Mouse (Mus musculus): ENCODE measurements around the gene Zfand2b.

GRCm38 (mm10) chr1:75218227-75219001 lies 50.0 kb downstream of the Zfand2b start:
- TF ChIP-seq POLR2A (IDR thresholded peaks at IDR 0.05; ENCODE audit: insufficient read length, low read depth) (peak; percentile 16), MYOG (IDR thresholded peaks at IDR 0.05; ENCODE audit: control insufficient read depth in 1 of 3, insufficient read depth in 1 of 3, insufficient read length in 2 of 3, low read depth in 2 of 3) (peak; percentile 6 to 86 (median 74)), USF1 (IDR thresholded peaks at IDR 0.05; ENCODE audit: low read depth) (peak; percentile 25), TCF12 (IDR thresholded peaks at IDR 0.05; ENCODE audit: insufficient read depth, poor library complexity, severe bottlenecking) (peak; percentile 69), REST (IDR thresholded peaks at IDR 0.05; ENCODE audit: insufficient read depth, insufficient read length) (no peak), E2F4 (IDR thresholded peaks at IDR 0.05; ENCODE audit: insufficient read depth) (no peak), POLR2AphosphoS2 (IDR thresholded peaks at IDR 0.05; ENCODE audit: insufficient read length, low read depth) (peak; percentile 16), MAX (IDR thresholded peaks at IDR 0.05; ENCODE audit: low read depth) (no peak), CEBPB (IDR thresholded peaks at IDR 0.05; ENCODE audit: insufficient read depth, poor library complexity, severe bottlenecking) (no peak), TCF3 (IDR thresholded peaks at IDR 0.05; ENCODE audit: insufficient read length, low read depth) (peak; percentile 26), MYOD1 (IDR thresholded peaks at IDR 0.05; ENCODE audit: control insufficient read depth in 1 of 3, insufficient read length in 2 of 3, low read depth in 2 of 3) (peak in 2 of 3 experiments; percentile 94 to 97)

Measured in myocyte (in vitro differentiated cells).